Mouse (Mus musculus) limb, embryonic 12.5 days (tissue): Measurements from ENCODE around the gene Hoxa1. TPM values are rescaled to one million over a fixed set of nuclear protein-coding genes. Genes with fewer than 3 reads are reported as not detected.
A peak's percentile ranks its signal among the peaks of the same experiment; 100 is the strongest.

Experiments used
- ATAC-seq: fragments of 200-750 bp; cut with Nextera tagmentation; 2 replicates; pipeline ENCODE4 v1.8.0; 2017; ENCODE audit warnings: low read depth, moderate TSS enrichment; ENCODE audit not compliant: insufficient number of reproducible peaks, insufficient read depth, low FRiP score, low TSS enrichment
- H3K27ac ChIP-seq: fragments of 300-500 bp; sonication (generic); 2 replicates; pipeline ENCODE4 v1.5.1; 2016; ENCODE audit warnings: mild to moderate bottlenecking, moderate library complexity
- H3K27me3 ChIP-seq: fragments of 300-500 bp; sonication (generic); 2 replicates; pipeline ENCODE4 v1.6.1; 2016; ENCODE audit warnings: mild to moderate bottlenecking, moderate library complexity
- H3K36me3 ChIP-seq: fragments of 300-500 bp; sonication (generic); 2 replicates; pipeline ENCODE4 v1.6.1; 2016; ENCODE audit warnings: mild to moderate bottlenecking, moderate library complexity
- H3K4me1 ChIP-seq: fragments of 300-500 bp; sonication (generic); replicated peaks from 2 replicates; pipeline ENCODE4 v1.6.1; 2016
- H3K4me2 ChIP-seq: fragments of 300-500 bp; sonication (generic); 2 replicates; pipeline ENCODE4 v1.6.1; 2016; ENCODE audit warnings: mild to moderate bottlenecking, moderate library complexity
- H3K4me3 ChIP-seq: fragments of 300-500 bp; sonication (generic); replicated peaks from 2 replicates; pipeline ENCODE4 v1.5.1; 2016; ENCODE audit warnings: mild to moderate bottlenecking
- H3K9ac ChIP-seq: fragments of 300-500 bp; sonication (generic); replicated peaks from 2 replicates; pipeline ENCODE4 v1.6.1; 2016; ENCODE audit warnings: mild to moderate bottlenecking, moderate library complexity
- H3K9me3 ChIP-seq: fragments of 300-500 bp; sonication (generic); 2 replicates; pipeline ENCODE4 v1.6.1; 2016; ENCODE audit warnings: mild to moderate bottlenecking, moderate library complexity
- WGBS: fragments of 180-500 bp; shearing (Covaris S2); methylation state at CpG from one replicate; pipeline ENCODE4 v1.1.7; 2016; 5-methylcytosine and 5-hydroxymethylcytosine counted together
- polyA plus RNA-seq: library from polyadenylated mRNA; unstranded; fragments of >200 nt; fragmentation: Nextera tagmentation; extraction: Ambion mirVana; gene quantifications from 2 replicates; pipeline ENCODE4 v1.2.1, GENCODE M21; 2016

Gene Hoxa1
- polyA plus RNA-seq, 1 experiment from 2014 or later: 0.58 TPM

DNA sequence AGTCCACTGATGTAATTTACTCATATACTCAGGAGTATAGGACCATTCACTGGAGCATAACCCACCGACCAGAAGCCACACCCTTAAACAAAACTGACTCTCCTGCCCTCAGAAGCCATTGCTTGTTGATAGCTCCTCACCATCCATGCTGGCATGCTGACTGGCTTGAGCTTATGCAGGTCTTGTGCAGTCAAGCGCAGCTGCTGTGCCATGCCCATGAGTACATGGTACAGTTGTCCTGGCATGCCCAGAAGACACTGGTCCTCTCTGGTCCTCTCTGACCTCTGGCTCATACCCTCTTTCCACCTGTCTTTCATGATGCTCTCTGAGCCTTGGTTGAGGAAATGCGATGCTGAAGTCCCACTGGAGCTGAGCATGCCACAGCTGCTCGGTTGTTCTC is 34.4 kb downstream of the Hoxa1 start:
- no peak for ATAC-seq
- no peak overlapping the region for H3K4me2 ChIP-seq
- no peak overlapping the region for H3K4me3 ChIP-seq

DNA sequence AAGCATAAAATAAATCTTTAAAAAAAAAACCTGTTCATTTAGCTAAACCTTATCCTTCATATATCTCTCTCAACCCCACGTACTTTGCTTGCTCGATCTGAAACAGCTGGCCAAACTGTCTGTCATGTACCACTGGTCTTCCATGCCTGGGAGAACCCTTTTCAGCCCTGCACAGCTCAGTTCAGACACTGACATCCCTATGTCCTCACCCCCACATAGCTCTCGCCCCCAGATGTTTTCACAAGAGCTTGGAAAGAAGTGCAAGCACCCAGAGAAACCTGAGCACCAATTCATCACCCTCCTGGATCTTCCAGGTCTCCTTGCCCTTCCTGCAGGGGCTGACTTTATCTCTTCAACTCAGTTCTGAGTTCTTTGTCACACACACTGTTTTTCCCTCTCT is 36.9 kb downstream of the Hoxa1 start:
- H3K4me3 ChIP-seq: no peak overlapping the region
- no peak overlapping the region for H3K27ac ChIP-seq
- no peak overlapping the region for H3K9ac ChIP-seq
- H3K36me3 ChIP-seq: no peaks in the 10 kb centered on the region
- no peak for ATAC-seq
- 47% methylated on average over 3 of the region's 3 CpGs for WGBS
- H3K9me3 ChIP-seq: no peaks in the 10 kb centered on the region
- H3K27me3 ChIP-seq: peaks cover 22% of the 10 kb centered on the region; the same call in 1 of the 2 replicates
- peaks cover 8% of the 10 kb centered on the region for H3K4me1 ChIP-seq
- H3K4me2 ChIP-seq: no peak overlapping the region

More for the DNA sequence above, 34.4 kb downstream of the Hoxa1 start:
- no peaks in the 10 kb centered on the region for H3K36me3 ChIP-seq
- WGBS: 78% methylated on average over 4 of the region's 4 CpGs
- no peak overlapping the region for H3K27ac ChIP-seq
- H3K4me1 ChIP-seq: 0 out of 2 replicates have a peak, but pooled peaks cover 2% of the 10 kb centered on the region
- peaks cover 5% of the 10 kb centered on the region; the same call in 1 of the 2 replicates for H3K27me3 ChIP-seq
- H3K9ac ChIP-seq: no peak overlapping the region
- H3K9me3 ChIP-seq: peaks cover 8% of the 10 kb centered on the region

DNA sequence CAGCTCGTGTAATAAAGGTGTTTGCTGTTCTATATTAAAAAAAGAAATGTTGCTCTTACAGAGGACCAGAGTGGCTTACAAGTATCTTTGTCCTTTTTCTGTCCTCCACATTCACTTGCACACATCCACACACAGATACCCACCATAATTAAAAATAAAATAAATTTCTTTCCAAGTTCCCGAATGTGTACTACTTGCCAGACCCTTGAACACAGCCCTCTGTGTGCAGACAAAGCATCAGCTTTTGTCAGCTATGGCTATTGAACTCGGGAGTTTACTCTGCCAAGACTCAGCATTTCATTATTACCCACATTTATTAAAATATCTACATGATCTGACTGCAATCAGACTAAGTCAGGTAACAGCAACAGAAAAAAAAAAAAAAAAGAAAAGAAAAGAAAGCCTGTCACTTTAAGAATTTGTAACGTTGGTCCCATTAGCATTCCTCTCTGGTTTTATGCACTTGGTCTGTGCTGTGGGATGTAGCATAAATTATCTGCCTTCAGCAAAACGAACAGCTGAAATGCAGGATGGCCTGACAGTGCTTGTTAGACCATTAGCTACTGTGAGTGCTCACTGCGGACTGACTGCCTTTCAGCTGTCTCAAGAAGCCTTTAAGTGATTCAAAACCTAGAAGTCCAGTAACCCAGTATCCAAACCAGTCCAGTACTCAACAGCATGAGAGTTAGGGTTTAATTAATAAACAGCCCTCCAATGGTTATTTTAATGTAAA is 39.0 kb downstream of the Hoxa1 start:
- Histone ChIP-seq H3K27me3 (peaks cover 28% of the 10 kb centered on the region), H3K4me2 (no peak overlapping the region), H3K4me3 (no peak overlapping the region), H3K27ac (no peak overlapping the region), H3K9ac (no peak overlapping the region), H3K9me3 (no peaks in the 10 kb centered on the region), H3K36me3 (no peaks in the 10 kb centered on the region), H3K4me1 (peaks cover 19% of the 10 kb centered on the region)
- no peak for ATAC-seq
- 18% methylated on average over 6 of the region's 6 CpGs for WGBS

DNA sequence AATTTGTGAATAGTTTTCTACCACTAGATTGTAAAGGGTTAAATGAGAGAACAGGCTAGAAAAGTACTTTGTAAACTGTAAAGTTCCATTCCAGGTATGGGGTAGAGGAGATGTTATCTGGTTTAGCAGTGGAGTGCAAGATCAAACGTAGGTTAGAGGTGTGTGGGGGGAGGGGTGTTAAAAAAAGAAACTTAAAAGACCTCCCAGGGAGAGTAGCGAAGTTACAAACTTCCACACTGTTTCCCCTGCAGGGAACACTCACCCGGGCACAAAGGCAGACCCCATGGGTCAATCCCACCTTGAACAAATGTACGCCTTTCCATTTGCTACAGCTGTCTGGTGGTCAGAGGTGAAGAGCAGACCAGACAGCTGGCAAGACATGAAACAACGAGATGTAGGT is 42.2 kb downstream of the Hoxa1 start:
- H3K4me1 ChIP-seq: peaks cover 19% of the 10 kb centered on the region

DNA sequence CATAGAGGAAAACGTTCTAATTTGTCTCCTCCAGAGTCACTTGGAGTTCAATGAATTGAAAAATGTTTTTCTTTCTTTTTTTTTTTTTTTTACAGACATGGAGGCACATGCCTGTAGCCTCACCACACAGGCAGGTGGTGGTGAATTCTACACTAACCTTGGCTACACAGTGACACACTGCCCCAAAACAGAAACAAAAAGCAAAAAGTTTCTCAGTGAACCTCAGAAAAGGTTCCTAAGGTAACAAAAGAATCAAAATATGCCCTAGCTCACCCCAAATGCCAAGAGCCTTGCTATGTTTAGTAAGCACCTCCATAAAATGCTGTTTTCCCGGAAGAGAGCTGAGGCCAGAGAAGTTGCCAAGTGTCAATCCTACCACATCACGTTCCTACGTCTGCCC is 46.3 kb downstream of the Hoxa1 start:
- H3K36me3 ChIP-seq: no peaks in the 10 kb centered on the region
- H3K4me1 ChIP-seq: peaks cover 17% of the 10 kb centered on the region
- no peaks in the 10 kb centered on the region for H3K9me3 ChIP-seq
- ATAC-seq: no peak
- no peak overlapping the region for H3K4me3 ChIP-seq
- H3K27me3 ChIP-seq: peaks cover 19% of the 10 kb centered on the region
- WGBS: 66% methylated on average over 4 of the region's 4 CpGs
- no peak overlapping the region for H3K27ac ChIP-seq
- H3K4me2 ChIP-seq: no peak overlapping the region
- H3K9ac ChIP-seq: no peak overlapping the region

More for the DNA sequence above, 42.2 kb downstream of the Hoxa1 start:
- Histone ChIP-seq H3K36me3 (no peaks in the 10 kb centered on the region), H3K9me3 (no peaks in the 10 kb centered on the region), H3K9ac (no peak overlapping the region), H3K4me2 (peak overlapping the region; percentile 27; the same call in 1 of the 2 replicates), H3K27ac (no peak overlapping the region), H3K27me3 (peaks cover 31% of the 10 kb centered on the region), H3K4me3 (no peak overlapping the region)
- WGBS: 4% methylated on average over 5 of the region's 5 CpGs
- no peak for ATAC-seq

DNA sequence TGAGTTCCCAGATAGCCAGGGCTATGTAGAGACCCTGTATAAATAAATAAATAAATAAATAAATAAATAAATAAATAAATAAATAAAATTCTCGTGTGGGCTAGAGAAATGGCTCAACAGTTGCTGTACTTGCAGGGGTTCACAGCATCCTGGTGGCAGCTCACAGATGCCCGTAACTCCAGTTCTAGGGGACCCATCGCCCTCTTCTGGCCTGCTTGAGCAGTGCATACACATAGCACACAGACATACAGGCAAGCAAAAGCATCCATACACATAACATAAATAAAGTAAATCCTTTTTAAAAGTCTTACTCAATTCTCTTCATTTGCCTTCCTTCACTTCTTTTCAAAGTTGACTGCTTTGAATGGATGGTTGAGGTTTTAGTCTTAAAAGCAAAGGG is 50.7 kb downstream of the Hoxa1 start:
- no peak overlapping the region for H3K27ac ChIP-seq
- H3K4me1 ChIP-seq: 0 out of 2 replicates have a peak, but pooled peaks cover 3% of the 10 kb centered on the region
- no peaks in the 10 kb centered on the region for H3K9me3 ChIP-seq
- 84% methylated on average over 3 of the region's 3 CpGs for WGBS
- no peak overlapping the region for H3K9ac ChIP-seq
- no peak overlapping the region for H3K4me2 ChIP-seq
- peaks cover 12% of the 10 kb centered on the region for H3K27me3 ChIP-seq
- H3K4me3 ChIP-seq: no peak overlapping the region
- ATAC-seq: no peak
- no peaks in the 10 kb centered on the region for H3K36me3 ChIP-seq

DNA sequence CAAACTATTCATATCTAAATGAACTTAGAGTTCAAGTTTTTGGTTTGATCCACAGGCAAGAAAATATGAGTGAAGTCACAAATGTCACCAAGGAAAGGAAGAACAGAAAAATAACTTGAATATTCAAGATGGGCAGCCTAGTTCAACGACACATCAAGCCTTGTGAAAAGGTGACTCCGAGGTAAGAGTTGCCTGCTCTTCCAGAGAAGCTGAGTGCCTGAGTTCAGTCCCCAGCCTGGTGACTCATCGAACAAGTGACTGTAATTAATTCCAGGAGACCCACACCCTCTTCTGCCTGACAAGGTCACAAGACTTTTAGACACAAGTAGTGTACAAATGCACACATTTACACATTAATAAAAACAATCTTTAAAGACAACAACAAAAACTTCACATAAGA is 51.4 kb downstream of the Hoxa1 start:
- 0 out of 2 replicates have a peak, but pooled peaks cover 3% of the 10 kb centered on the region for H3K4me1 ChIP-seq
- H3K9ac ChIP-seq: no peak overlapping the region
- WGBS: 30% methylated on average over 3 of the region's 3 CpGs
- H3K4me3 ChIP-seq: no peak overlapping the region
- peaks cover 12% of the 10 kb centered on the region; the same call in 1 of the 2 replicates for H3K27me3 ChIP-seq
- ATAC-seq: no peak
- no peaks in the 10 kb centered on the region for H3K9me3 ChIP-seq
- H3K27ac ChIP-seq: no peak overlapping the region
- H3K36me3 ChIP-seq: no peaks in the 10 kb centered on the region
- no peak overlapping the region for H3K4me2 ChIP-seq

DNA sequence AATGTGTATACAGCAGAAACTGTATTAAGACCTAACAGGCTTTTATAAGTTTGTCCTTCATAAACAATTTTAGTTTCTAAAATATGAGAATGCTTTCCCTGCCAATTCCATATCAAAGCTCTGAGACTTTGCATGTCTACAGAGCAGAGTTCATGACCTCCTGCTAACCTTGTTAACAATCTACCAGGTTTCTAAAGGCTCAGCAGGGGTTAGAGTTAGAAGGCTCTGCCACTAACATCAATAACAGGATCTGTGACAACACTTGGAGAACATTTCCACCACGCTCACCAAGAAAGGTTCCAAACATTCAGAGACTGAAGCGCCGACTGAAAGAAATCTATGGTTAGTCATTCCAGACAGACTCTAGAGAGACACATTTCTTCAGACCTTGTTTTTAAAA is 51.9 kb downstream of the Hoxa1 start:
- H3K36me3 ChIP-seq: no peaks in the 10 kb centered on the region
- H3K4me2 ChIP-seq: no peak overlapping the region
- no peak overlapping the region for H3K9ac ChIP-seq
- H3K27me3 ChIP-seq: peaks cover 12% of the 10 kb centered on the region; the same call in 1 of the 2 replicates
- 0 out of 2 replicates have a peak, but pooled peaks cover 3% of the 10 kb centered on the region for H3K4me1 ChIP-seq
- no peaks in the 10 kb centered on the region for H3K9me3 ChIP-seq
- WGBS: 23% methylated on average over 3 of the region's 3 CpGs
- ATAC-seq: no peak
- H3K27ac ChIP-seq: no peak overlapping the region
- H3K4me3 ChIP-seq: no peak overlapping the region

Other genes starting within 250 kb of the Hoxa1 start
- gene Skap2, start 145.8 kb downstream of the Hoxa1 start, polyA plus RNA-seq: 14.4 and 14.6 TPM in 2 replicates
- gene Hoxa2, start 6.5 kb upstream of the Hoxa1 start, polyA plus RNA-seq: 1.8 and 2.0 TPM in 2 replicates
- gene 5730596B20Rik, start 19.2 kb upstream of the Hoxa1 start, polyA plus RNA-seq: 0.91 and 0.98 TPM in 2 replicates
- gene Hoxa4, start 33.4 kb upstream of the Hoxa1 start, polyA plus RNA-seq: 0.35 and 0.90 TPM in 2 replicates
- 8.2 and 9.2 TPM in 2 replicates for gene Hoxa5, start 46.3 kb upstream of the Hoxa1 start, polyA plus RNA-seq
- 3.1 and 4.1 TPM in 2 replicates for gene Hoxa6, start 50.4 kb upstream of the Hoxa1 start, polyA plus RNA-seq
- gene Hoxa3, start 55.0 kb upstream of the Hoxa1 start, polyA plus RNA-seq: 7.7 and 7.9 TPM in 2 replicates
- gene Gm28308, start 55.0 kb upstream of the Hoxa1 start, polyA plus RNA-seq: 2.1 TPM in 1 of 2 replicates, not detected in the other
- 11.7 and 13.8 TPM in 2 replicates for gene Hoxa7, start 63.5 kb upstream of the Hoxa1 start, polyA plus RNA-seq
- gene Hoxa9, start 72.8 kb upstream of the Hoxa1 start, polyA plus RNA-seq: 74.7 and 77.4 TPM in 2 replicates
- gene Hoxa10, start 82.5 kb upstream of the Hoxa1 start, polyA plus RNA-seq: 272 and 294 TPM in 2 replicates
- 88.2 and 96.8 TPM in 2 replicates for gene Hoxa11, start 87.5 kb upstream of the Hoxa1 start, polyA plus RNA-seq
- gene Hoxa13, start 102.6 kb upstream of the Hoxa1 start, polyA plus RNA-seq: 33.1 and 34.1 TPM in 2 replicates
- 4.8 and 5.2 TPM in 2 replicates for gene Evx1, start 155.2 kb upstream of the Hoxa1 start, polyA plus RNA-seq